Mouse (Mus musculus) heart, adult 11 months (tissue): Measurements from ENCODE around the gene Il1rl2.
A peak's percentile ranks its signal among the peaks of the same experiment; 100 is the strongest.

Experiments
- DNase-seq: peaks from one replicate; pipeline ENCODE4 v3.0.0; 2022

The Il1rl2 gene

GRCm38 (mm10) chr1:40324955-40325702, 719 bp downstream of the Il1rl2 start:
- DNase-seq, result peak; percentile 84

DNA sequence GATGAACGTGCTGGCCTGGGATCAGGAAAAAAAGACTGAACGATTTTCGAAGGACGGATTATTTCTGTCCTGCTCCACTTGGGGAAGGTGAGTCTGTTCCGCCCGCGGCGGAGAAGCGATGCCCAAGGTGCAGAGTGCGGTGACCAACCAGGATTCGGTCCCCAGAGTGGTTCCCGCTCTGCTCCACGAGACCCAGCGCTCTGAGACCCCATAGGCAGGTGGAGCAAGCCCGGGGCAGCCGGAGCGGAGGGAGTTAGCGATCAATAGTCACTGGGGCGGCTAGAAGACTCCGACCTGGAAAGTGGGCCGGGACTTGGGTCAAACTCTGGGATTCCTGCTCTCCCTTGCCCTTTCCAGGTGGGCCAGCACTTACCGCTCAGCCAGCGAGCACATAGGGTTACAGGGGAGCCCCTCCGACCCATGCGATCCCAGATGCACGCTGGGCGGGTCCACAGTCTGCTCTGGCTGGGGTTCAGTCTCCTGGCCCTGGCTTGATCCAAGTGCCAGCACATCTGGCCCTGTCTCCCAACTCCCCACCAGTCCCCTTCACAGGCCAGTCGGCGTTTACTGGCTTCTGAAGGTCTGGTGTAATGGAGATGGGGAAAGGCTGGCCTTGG, 1.4 kb downstream of the Il1rl2 start:
- peak; percentile 86 for DNase-seq

DNA sequence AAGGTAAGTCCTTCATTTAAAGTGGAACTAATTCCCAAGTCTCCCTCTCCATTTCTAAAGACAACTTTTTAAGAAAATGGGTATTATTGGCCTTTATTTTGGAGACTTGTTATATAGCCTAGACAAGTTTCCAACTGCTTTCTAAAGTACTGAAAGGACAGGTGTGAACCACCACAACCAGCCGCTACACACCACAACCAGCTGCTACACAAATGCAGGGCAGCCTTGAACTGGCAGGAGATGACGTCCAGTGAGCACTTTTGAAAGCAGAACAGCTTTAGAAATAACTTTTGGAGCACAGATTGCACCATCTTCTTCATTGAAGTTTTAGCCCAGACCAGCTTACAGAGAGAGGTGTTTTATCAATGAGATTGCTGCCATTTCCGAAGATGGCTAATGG, 3.2 kb downstream of the Il1rl2 start:
- DNase-seq, result no peak

DNA sequence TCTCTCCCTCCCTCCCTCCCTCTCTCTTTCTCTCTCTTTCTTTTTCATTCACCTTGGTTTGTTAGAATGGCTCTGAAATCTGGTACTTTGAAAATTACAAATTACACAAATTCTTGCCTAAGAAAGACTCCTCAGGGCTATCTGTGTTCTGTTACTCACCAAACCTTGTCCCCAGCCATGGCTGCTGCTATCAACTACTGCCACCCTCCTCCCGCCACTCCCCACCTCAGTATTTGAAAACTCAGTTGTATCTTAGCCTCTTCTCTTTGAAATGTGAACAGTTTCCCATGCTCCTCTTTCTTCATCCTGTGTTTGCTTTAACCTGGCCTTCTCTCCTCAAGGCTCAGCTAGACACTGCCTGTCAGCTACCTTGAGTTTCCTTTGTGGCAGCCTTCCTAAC, 5.1 kb downstream of the Il1rl2 start:
- no peak for DNase-seq

DNA sequence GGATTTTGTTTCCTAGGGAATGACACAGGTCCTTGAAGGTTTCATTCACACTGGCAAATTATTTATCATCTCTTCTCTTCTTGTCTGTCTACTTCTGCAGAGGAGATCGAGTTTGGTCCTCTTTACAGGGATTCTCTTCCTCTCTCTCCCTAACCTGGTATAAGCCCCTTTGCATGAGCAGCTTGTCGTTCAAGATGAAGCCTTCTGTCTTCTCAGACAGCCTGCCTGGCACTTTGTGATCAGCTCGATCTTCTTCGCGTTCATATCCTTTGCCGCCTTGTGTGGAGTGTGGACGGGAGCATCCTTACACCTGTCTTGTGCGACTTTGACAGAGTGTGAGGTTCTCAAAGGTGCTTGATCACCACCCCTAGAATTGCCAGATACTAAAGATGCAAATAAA, 5.8 kb downstream of the Il1rl2 start:
- DNase-seq, result peak; percentile 66

GRCm38 (mm10) chr1:40339346-40339745, 14.9 kb downstream of the Il1rl2 start:
- DNase-seq, result no peak

GRCm38 (mm10) chr1:40340102-40340501, 15.7 kb downstream of the Il1rl2 start:
- no peak for DNase-seq

GRCm38 (mm10) chr1:40352158-40352903, 27.9 kb downstream of the Il1rl2 start:
- DNase-seq, result peak; percentile 37

DNA sequence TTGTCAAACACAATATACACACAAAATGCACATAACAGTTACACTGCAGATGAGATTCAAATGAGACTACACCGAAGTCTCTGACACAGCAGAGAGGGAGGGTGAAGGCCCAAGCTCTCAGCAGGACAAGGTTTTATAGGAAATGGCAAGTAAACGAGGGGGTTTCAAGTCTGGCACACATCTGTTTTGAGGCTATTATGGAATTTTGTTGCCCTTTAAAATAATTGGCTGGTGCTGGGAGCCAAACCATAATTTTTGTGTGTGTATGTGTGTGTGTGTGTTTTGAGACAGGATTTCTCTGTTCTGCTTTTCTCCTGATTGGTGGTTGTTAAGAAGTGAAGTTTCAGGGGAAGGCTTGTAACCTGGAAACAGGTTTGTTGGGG, 28.5 kb downstream of the Il1rl2 start:
- no peak for DNase-seq

GRCm38 (mm10) chr1:40354665-40355064, 30.3 kb downstream of the Il1rl2 start:
- peak; percentile 62 for DNase-seq

GRCm38 (mm10) chr1:40355431-40355843, 31.0 kb downstream of the Il1rl2 start:
- DNase-seq, result peak; percentile 92

GRCm38 (mm10) chr1:40355904-40356521, 31.6 kb downstream of the Il1rl2 start:
- peak; percentile 93 for DNase-seq

GRCm38 (mm10) chr1:40357921-40358320, 33.5 kb downstream of the Il1rl2 start:
- DNase-seq, result peak; percentile 85

DNA sequence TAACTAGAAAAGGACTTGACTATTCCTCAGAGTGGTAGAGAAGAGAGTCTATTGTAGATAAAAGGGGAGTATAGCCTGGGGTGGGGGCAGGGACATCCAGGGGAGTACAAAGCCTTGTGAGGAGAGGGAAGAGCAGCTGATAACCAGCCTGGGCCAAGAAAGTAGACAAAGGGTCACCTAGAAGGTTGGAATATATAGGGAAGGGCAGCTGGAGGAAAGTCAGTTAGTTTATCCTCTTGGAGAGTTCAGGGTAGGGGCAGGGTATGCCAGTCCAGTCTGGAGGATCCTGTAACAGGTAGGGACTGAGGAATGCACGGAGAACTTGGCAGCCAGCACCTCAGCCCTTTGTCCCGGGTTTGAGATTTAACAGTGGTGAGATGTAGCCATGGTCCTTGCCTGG, 33.9 kb downstream of the Il1rl2 start:
- DNase-seq, result peak; percentile 91

DNA sequence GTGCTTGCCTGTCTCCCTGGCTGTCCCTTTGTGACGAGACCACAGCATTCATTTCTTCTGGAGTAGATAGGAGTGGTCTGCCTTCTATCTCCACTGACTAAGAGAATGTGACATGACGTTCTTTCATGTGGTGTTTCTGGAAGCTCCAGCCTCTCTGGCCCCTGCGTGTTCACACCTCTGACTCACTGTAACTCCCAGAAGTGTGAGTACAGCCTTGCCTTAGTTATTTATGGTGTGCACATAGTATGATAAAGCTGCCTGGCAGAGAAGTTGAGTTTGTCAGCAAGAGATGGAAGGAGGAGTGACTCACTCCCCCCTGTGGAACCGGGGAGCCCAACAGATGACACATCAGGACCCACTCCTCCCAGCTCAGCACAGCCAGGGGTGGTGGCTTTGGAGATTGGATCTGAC, 34.4 kb downstream of the Il1rl2 start:
- DNase-seq, result peak; percentile 96

GRCm38 (mm10) chr1:40359731-40360130, 35.3 kb downstream of the Il1rl2 start:
- DNase-seq, result peak; percentile 27

DNA sequence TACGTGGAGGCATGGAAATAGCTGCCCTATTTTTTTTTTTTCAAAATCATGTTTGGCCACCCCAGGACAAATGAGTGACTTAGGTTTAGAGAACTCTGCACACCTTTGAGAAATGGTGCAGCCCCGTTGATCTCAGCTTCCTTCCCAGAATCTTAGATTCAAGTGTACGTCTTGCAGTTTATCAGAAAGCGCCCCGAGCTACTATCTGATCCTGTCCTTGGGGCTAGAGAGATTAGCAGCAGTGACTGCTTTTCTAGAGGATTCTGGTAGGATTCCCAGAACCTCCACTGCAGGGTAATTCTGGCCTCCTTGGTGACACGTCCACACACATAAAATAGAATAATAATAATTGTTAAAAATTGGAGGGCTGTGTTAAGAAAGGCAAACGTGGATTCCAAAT, 36.6 kb downstream of the Il1rl2 start:
- peak; percentile 51 for DNase-seq

DNA sequence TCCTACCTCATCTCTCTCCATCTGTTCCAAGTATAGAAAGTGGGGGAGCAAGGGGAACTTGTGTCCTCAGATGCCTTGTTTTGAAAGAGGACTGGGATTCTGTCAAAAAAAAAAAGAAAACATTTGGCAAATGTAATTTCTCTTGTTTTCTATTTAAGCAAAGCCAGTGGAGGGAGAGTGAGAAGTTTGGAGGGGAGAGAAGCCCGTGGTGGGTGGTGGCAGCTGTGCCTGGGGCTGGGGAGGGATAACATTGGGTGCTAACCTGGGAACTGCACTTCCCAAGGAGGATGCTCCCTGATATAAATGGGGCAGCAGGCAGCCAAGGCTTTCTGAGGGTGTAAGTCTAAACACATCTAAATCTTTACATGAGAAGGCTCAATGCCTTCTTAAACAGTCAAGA, 37.2 kb downstream of the Il1rl2 start:
- peak; percentile 92 for DNase-seq

GRCm38 (mm10) chr1:40362784-40363183, 38.4 kb downstream of the Il1rl2 start:
- DNase-seq, result peak; percentile 71

GRCm38 (mm10) chr1:40372951-40373350, 48.5 kb downstream of the Il1rl2 start:
- DNase-seq, result peak; percentile 87

DNA sequence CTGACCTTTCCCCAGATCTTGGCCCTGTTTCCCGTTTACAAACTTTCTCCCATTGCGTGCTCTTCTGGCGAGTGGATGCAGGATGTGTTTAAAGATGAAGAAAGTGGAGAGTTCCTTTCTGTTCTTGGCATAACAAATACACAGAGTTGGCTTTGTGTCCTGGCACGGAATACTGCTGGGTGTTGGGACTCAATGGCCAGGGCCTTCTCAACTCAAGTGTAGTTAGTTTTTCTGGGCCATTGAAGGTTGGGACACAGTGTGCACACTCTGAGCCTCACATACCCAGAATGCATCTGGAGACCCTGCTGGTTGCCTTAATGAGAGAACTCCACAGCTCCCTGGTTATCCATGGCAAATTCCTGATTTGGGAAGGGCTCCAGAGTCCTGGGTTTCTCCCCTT, 50.7 kb downstream of the Il1rl2 start:
- peak; percentile 98 for DNase-seq

GRCm38 (mm10) chr1:40376745-40377144, 52.3 kb downstream of the Il1rl2 start:
- DNase-seq, result peak; percentile 92

- DNase-seq, result peak; percentile 90
Observed at GRCm38 (mm10) chr1:40378794-40379193, 54.4 kb downstream of the Il1rl2 start.
